Mouse (Mus musculus) liver, adult 10 weeks (tissue): ENCODE results near the gene Gm17267. TPM values are rescaled to one million over a fixed set of nuclear protein-coding genes. Genes with fewer than 3 reads are reported as not detected.

Experiments used
- polyA plus RNA-seq: library from polyadenylated mRNA; stranded (reverse); fragments of 350-450 nt; fragmentation: Illumina TruSeq; extraction: RNeasy Lipid Tissue Mini Kit (QIAGEN cat#74804); gene quantifications from one replicate; pipeline ENCODE4 v1.2.3, GENCODE M21; 2014; ENCODE audit warnings: low read depth, low replicate concordance

Gene Gm17267
- polyA plus RNA-seq = not detected

GRCm38 (mm10) chrX:126017257-126017656 lies at the start of gene Gm17267:
Gm17267 (plus strand) TSS chrX:126017557.

